Mouse (Mus musculus) small intestine, adult 2 months (tissue): Measurements from ENCODE around the gene Oxtr.

Experiments
- CTCF ChIP-seq: fragments of 200-500 bp; IDR thresholded peaks from 2 replicates; pipeline ENCODE4 v1.5.1; 2012; ENCODE audit warnings: low read depth, mild to moderate bottlenecking, control low read depth, inconsistent platforms, low read length, moderate library complexity, mixed read lengths; ENCODE audit not compliant: insufficient replicate concordance, insufficient read length; ENCODE audit errors: extremely low read depth
- POLR2A ChIP-seq: fragments of 200-500 bp; IDR thresholded peaks from 2 replicates; pipeline ENCODE4 v1.6.1; 2012; ENCODE audit warnings: low read depth, mild to moderate bottlenecking, control low read depth, inconsistent platforms, low read length, moderate library complexity

DNA sequence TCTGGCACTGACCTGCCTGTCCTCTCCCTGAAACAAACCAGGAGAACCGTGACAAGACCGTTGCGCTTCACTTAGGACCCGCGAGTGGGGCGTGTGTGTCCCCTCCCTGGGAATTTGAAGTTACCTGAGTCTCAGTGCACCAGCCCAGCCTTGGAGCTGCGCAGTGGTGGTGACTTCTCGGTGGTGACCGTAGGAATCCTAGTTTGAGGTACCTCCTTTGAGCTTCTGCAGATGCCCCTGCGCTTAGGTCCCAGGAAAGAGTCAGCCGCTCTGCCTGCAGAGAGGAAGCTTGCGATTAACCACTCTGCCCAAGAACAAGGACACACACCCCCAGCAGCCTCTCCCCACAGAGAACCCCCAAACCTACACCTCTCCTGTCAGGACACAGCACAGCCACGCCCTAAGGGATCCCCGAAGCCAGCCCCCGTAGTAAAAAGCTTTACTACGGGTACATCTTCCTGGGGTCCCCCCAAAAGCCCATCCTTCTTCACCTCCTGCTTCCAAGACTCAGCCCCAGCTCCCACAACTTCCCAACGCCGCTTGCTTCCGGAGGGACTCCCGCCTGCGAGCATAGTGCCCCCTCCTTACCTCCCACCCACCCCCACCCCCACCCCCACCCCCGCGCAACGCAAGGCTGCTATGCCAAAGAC is at the start of gene Oxtr:
- TF ChIP-seq CTCF = no peak
- no peak for TF ChIP-seq POLR2A
